Mouse (Mus musculus): ENCODE measurements around the gene Rundc1.
"Not testable (repeated sequence)": the region's sequence is repeated elsewhere in the genome, so short reads cannot be mapped to it uniquely, and the experiment has no call there.

The Rundc1 gene

GRCm38 (mm10) chr11:101442760-101443159 lies 17.9 kb downstream of the Rundc1 start:
- no peak for DNase-seq (ENCODE audit: low read depth, low spot score)

GRCm38 (mm10) chr11:101446319-101446718 lies 21.4 kb downstream of the Rundc1 start:
- DNase-seq (ENCODE audit: low read depth, low spot score), result no peak

GRCm38 (mm10) chr11:101446860-101447259 lies 22.0 kb downstream of the Rundc1 start:
- DNase-seq (ENCODE audit: low read depth, low spot score), result not testable (repeated sequence)

DNA sequence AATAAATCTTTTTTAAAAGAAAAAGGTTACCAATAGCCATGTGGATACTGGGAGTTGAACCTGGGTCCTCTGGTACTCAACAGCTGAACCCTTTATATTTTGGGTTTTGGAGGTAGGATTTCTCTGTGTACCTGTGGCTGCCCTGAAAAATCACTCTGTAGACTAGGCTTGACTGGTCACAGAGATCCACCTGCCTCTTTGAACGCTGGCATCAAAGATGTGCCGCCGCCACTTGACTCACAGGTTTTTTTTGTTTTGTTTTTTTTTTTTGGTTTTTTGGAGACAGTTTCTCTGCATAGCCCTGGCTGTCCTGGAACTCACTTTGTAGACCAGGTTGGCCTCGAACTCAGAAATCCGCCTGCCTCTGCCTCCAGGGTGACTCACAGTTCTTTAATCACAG lies 22.9 kb downstream of the Rundc1 start:
- no peak for DNase-seq (ENCODE audit: low read depth, low spot score)

GRCm38 (mm10) chr11:101448274-101448746 lies 23.4 kb downstream of the Rundc1 start, which contains the start of gene Ifi35:
Gene Ifi35 (plus strand): TSS chr11:101448407.
- DNase-seq (ENCODE audit: low read depth, low spot score), result no peak

DNA sequence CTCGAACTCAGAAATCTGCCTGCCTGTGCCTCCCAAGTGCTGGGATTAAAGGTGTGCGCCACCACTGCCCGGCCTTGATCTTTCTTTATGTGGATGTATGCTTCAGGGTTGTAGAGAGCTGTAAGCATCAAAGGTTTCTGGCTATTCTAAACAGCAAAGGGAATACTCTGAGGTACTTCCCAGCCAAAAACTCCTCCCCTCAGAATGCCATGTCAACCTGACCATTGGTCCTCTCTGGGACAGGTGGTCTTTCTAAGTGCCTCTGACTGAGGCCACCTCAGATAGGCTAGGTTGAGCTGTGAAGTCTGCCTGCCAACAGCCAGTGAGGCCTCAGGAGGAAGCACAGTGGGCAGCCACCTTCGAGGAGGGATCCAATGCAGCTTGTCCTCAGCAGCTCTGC lies 24.0 kb downstream of the Rundc1 start:
- DNase-seq (ENCODE audit: low read depth, low spot score), result no peak

GRCm38 (mm10) chr11:101449596-101449995 lies 24.7 kb downstream of the Rundc1 start:
- not testable (repeated sequence) for DNase-seq (ENCODE audit: low read depth, low spot score)

GRCm38 (mm10) chr11:101450394-101450793 lies 25.5 kb downstream of the Rundc1 start:
- no peak for DNase-seq (ENCODE audit: low read depth, low spot score)

DNA sequence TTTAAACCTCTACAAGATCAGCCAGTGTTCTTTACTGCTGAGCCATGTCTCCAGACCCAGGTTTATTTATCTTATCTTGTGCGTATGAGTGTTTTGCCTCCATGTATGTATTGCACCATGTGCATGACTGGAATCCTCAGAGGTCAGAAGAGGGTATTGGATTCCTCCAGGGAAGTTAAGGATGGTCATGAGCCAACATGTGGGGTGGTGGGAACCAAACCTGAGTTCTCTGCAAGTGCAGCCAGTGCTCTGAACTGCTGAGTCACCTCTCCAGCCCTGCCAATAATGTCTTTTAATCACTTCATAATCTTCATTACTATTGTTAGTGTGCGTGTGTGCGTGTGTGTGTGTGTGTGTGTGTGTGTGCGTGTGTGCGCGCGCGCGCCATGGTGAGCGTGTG lies 26.7 kb downstream of the Rundc1 start:
- DNase-seq (ENCODE audit: low read depth, low spot score), result no peak

GRCm38 (mm10) chr11:101452093-101452774 lies 27.3 kb downstream of the Rundc1 start:
- DNase-seq (ENCODE audit: low read depth, low spot score), result no peak

- no peak for DNase-seq (ENCODE audit: low read depth, low spot score)
These were observed 29.8 kb downstream of the Rundc1 start for GRCm38 (mm10) chr11:101454702-101455101.

DNA sequence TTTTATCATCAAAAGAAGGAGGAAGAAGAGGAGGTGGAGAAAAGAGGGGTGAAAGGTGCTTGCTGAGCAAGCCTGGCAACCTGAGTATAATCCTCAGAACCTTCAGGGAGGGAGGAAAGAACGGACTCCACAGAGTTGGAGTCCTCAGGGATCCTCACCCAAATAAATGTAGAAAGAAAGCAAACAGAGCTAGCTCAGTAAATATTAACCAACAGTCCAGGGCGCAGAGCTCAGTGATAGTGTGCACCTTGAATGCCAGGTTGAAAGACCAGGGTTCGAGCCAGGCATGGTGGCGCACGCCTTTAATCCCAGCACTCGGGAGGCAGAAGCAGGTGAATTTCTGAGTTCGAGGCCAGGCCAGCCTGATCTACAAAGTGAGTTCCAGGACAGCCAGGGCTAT lies 30.7 kb downstream of the Rundc1 start:
- DNase-seq (ENCODE audit: low read depth, low spot score), result no peak

DNA sequence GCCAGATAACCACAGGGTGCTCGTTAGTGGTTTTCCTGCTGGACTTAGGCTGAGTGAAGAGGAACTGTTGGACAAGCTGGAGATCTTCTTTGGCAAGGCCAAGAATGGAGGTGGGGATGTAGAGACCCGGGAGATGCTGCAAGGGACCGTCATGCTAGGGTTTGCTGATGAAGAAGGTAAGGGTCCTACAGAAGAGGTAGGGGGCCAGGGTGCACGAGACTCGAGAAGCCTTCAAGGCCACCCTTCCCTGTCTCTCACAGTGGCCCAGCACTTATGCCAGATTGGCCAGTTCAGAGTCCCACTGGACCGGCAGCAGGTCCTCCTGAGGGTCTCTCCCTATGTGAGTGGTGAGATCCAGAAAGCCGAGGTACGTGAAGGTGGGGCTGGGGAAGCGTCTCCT lies 32.7 kb downstream of the Rundc1 start:
- DNase-seq (ENCODE audit: low read depth, low spot score), result no peak

GRCm38 (mm10) chr11:101458217-101458616 lies 33.3 kb downstream of the Rundc1 start:
- DNase-seq (ENCODE audit: low read depth, low spot score), result no peak

- no peak for DNase-seq (ENCODE audit: low read depth, low spot score)
These were observed 34.8 kb downstream of the Rundc1 start for GRCm38 (mm10) chr11:101459716-101460115.

DNA sequence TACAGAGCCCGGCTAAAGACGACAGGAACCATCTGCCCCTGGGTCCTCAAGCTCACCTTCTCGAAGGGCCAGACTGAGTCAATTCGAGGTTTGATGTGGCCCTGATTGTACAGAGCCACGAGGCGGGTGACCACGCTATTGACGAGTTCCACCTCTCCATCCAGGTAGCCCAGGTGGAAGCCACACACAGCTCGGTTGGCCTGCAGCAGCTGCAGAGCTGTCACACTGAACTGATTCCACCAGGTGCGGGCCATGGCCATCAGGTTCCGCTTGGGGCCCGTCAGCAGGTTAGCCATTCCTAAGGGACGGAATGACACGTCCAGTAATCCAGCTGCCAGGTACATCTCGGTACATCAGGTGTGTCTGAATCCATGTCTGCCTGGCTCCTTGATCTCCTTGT lies 35.4 kb downstream of the Rundc1 start:
- no peak for DNase-seq (ENCODE audit: low read depth, low spot score)

GRCm38 (mm10) chr11:101462141-101462540 lies 37.3 kb downstream of the Rundc1 start:
- no peak for DNase-seq (ENCODE audit: low read depth, low spot score)

- DNase-seq (ENCODE audit: low read depth, low spot score), result no peak
These were observed 37.9 kb downstream of the Rundc1 start for GRCm38 (mm10) chr11:101462583-101463440.

DNA sequence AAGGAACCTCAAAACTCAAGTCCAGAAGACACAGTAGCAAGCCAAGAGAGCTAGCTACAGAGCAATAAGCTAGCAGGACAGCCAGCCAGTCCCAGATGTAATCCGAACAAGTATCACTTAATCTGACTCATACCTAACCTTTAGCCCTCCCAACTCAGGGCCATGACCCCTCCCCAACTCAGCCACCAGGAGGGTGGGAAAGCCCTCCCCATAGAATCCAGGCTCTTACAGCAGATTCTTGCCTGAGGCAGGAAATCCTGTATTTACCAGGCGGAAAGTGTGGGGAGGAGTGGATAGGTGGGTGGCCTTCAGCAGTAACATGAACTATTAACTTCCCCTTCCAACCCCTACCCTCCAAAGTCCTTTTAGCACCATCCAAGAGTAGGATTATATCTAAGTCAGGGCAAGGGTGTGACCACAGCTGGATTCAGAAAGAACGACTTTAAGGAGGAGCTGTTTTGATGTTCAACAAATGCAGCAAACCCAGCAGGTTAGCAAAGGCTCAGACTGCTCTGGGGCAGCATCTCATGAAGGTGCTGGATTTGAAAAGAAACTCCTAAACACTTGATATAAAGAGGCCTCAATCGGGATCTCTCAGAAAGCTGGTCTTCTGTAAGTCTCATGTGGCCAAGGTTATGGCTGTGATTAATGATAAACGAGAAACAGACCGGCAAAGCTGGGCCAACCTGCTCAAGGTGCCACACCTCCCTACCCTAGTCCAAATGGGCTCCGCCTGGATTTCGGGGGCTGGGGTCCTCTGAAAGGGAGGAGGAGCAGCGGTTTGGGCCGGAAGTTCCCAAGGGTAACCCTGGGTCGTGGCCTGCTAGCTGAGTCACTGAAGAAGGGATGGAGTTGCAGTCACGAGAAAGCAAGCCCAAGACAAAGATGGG lies 39.6 kb downstream of the Rundc1 start, which contains the start of gene Rnd2:
Gene Rnd2, plus strand, starts transcription at position 789 of the 890 bp plus-strand sequence.
- DNase-seq (ENCODE audit: low read depth, low spot score), result no peak

DNA sequence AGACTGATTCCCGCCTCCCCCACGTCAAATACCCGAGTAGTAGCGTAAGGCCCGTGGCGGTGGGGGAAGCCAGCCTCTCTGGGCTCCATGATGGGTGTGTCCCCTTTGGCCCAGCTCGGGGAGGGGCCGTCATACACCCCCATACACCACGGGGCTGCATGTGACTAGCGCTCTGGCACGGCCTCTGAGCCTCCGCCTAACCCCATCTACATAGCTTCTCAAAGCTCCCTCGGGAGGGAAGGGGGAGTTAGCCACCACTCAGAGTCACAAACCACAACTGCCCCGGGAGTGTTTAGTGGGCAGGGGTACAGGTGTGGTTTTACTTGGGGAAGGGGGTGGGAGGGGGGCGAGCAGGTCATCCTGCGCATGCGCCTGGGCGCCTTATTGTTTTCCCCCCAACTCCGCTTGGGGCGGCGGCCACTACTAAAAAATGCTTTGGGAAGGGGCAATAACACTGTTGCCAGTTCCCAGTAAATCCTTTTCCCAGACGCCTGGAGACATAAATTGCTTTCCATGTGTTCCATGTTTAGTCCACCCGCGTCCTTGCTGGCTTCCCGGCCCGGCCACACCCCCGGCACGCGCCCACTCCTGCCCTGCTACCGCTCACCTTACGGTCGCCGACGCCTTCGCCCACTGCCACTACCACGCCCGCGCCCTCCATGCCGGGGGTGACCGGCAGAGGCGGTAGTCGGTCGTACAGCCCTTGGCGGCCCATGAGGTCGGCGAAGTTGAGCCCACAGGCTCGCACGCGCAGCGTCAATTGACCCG lies 40.4 kb downstream of the Rundc1 start:
- DNase-seq (ENCODE audit: low read depth, low spot score), result no peak

All from retina, postnatal 7 days (tissue).